Mouse (Mus musculus): ENCODE measurements around the gene Tor3a. TPM values are rescaled to one million over a fixed set of nuclear protein-coding genes. Genes with fewer than 3 reads are reported as not detected.

Tor3a gene
- polyA plus RNA-seq, 1 experiment: 9.1 TPM

GRCm38 (mm10) chr1:156659906-156660659 lies 14.1 kb downstream of the Tor3a start:
- no peak overlapping the region for H3K4me3 ChIP-seq (ENCODE audit: insufficient read depth, low read length)
- no peak overlapping the region for H3K27ac ChIP-seq (ENCODE audit: insufficient read depth, low read length)
- TF ChIP-seq CTCF (IDR thresholded peaks at IDR 0.05; ENCODE audit: extremely low read depth, insufficient read depth, low read length) (no peak), POLR2A (IDR thresholded peaks at IDR 0.05; ENCODE audit: extremely low read depth, insufficient read depth, low read length) (no peak)
- 0 out of 2 replicates have a peak, but pooled peaks cover under 1% of the 10 kb centered on the region for H3K4me1 ChIP-seq (ENCODE audit: control insufficient read depth, insufficient read depth, low read length)

- Histone ChIP-seq H3K4me1 (ENCODE audit: control insufficient read depth, insufficient read depth, low read length) (peaks cover 1% of the 10 kb centered on the region; the same call in 1 of the 2 replicates), H3K27ac (ENCODE audit: insufficient read depth, low read length) (no peak overlapping the region), H3K4me3 (ENCODE audit: insufficient read depth, low read length) (no peak overlapping the region)
- TF ChIP-seq CTCF (IDR thresholded peaks at IDR 0.05; ENCODE audit: extremely low read depth, insufficient read depth, low read length) (no peak), POLR2A (IDR thresholded peaks at IDR 0.05; ENCODE audit: extremely low read depth, insufficient read depth, low read length) (no peak)
Observed at GRCm38 (mm10) chr1:156658676-156659075, 15.5 kb downstream of the Tor3a start.

GRCm38 (mm10) chr1:156657523-156657922 lies 16.6 kb downstream of the Tor3a start:
- H3K4me3 ChIP-seq (ENCODE audit: insufficient read depth, low read length): no peak overlapping the region
- TF ChIP-seq POLR2A (IDR thresholded peaks at IDR 0.05; ENCODE audit: extremely low read depth, insufficient read depth, low read length): no peak
- no peak for TF ChIP-seq CTCF (IDR thresholded peaks at IDR 0.05; ENCODE audit: extremely low read depth, insufficient read depth, low read length)
- H3K27ac ChIP-seq (ENCODE audit: insufficient read depth, low read length): no peak overlapping the region
- peaks cover 1% of the 10 kb centered on the region; the same call in 1 of the 2 replicates for H3K4me1 ChIP-seq (ENCODE audit: control insufficient read depth, insufficient read depth, low read length)

GRCm38 (mm10) chr1:156654735-156655530 lies 19.2 kb downstream of the Tor3a start:
- no peak for TF ChIP-seq POLR2A (IDR thresholded peaks at IDR 0.05; ENCODE audit: extremely low read depth, insufficient read depth, low read length)
- TF ChIP-seq CTCF (IDR thresholded peaks at IDR 0.05; ENCODE audit: extremely low read depth, insufficient read depth, low read length): no peak
- Histone ChIP-seq H3K4me1 (ENCODE audit: control insufficient read depth, insufficient read depth, low read length) (peaks cover 1% of the 10 kb centered on the region; the same call in 1 of the 2 replicates), H3K27ac (ENCODE audit: insufficient read depth, low read length) (no peak overlapping the region), H3K4me3 (ENCODE audit: insufficient read depth, low read length) (no peak overlapping the region)

- Histone ChIP-seq H3K4me3 (ENCODE audit: insufficient read depth, low read length) (no peak overlapping the region), H3K4me1 (ENCODE audit: control insufficient read depth, insufficient read depth, low read length) (peaks cover 1% of the 10 kb centered on the region; the same call in 1 of the 2 replicates), H3K27ac (ENCODE audit: insufficient read depth, low read length) (no peak overlapping the region)
- TF ChIP-seq CTCF (IDR thresholded peaks at IDR 0.05; ENCODE audit: extremely low read depth, insufficient read depth, low read length) (no peak), POLR2A (IDR thresholded peaks at IDR 0.05; ENCODE audit: extremely low read depth, insufficient read depth, low read length) (no peak)
Observed at GRCm38 (mm10) chr1:156652189-156652822, 21.9 kb downstream of the Tor3a start.

GRCm38 (mm10) chr1:156650631-156651030 lies 23.5 kb downstream of the Tor3a start:
- no peak for TF ChIP-seq POLR2A (IDR thresholded peaks at IDR 0.05; ENCODE audit: extremely low read depth, insufficient read depth, low read length)
- TF ChIP-seq CTCF (IDR thresholded peaks at IDR 0.05; ENCODE audit: extremely low read depth, insufficient read depth, low read length): no peak
- Histone ChIP-seq H3K4me1 (ENCODE audit: control insufficient read depth, insufficient read depth, low read length) (peaks cover 1% of the 10 kb centered on the region; the same call in 1 of the 2 replicates), H3K27ac (ENCODE audit: insufficient read depth, low read length) (no peak overlapping the region), H3K4me3 (ENCODE audit: insufficient read depth, low read length) (no peak overlapping the region)

- TF ChIP-seq CTCF (IDR thresholded peaks at IDR 0.05; ENCODE audit: extremely low read depth, insufficient read depth, low read length) (no peak), POLR2A (IDR thresholded peaks at IDR 0.05; ENCODE audit: extremely low read depth, insufficient read depth, low read length) (no peak)
- no peaks in the 10 kb centered on the region for H3K4me1 ChIP-seq (ENCODE audit: control insufficient read depth, insufficient read depth, low read length)
- H3K27ac ChIP-seq (ENCODE audit: insufficient read depth, low read length): no peak overlapping the region
- no peak overlapping the region for H3K4me3 ChIP-seq (ENCODE audit: insufficient read depth, low read length)
Observed at GRCm38 (mm10) chr1:156648705-156649104, 25.5 kb downstream of the Tor3a start.

- Histone ChIP-seq H3K4me1 (ENCODE audit: control insufficient read depth, insufficient read depth, low read length) (no peaks in the 10 kb centered on the region), H3K4me3 (ENCODE audit: insufficient read depth, low read length) (no peak overlapping the region), H3K27ac (ENCODE audit: insufficient read depth, low read length) (no peak overlapping the region)
- no peak for TF ChIP-seq CTCF (IDR thresholded peaks at IDR 0.05; ENCODE audit: extremely low read depth, insufficient read depth, low read length)
- no peak for TF ChIP-seq POLR2A (IDR thresholded peaks at IDR 0.05; ENCODE audit: extremely low read depth, insufficient read depth, low read length)
Observed at GRCm38 (mm10) chr1:156645971-156646370, 28.2 kb downstream of the Tor3a start.

- no peak for TF ChIP-seq CTCF (IDR thresholded peaks at IDR 0.05; ENCODE audit: extremely low read depth, insufficient read depth, low read length)
- TF ChIP-seq POLR2A (IDR thresholded peaks at IDR 0.05; ENCODE audit: extremely low read depth, insufficient read depth, low read length): no peak
- no peak overlapping the region for H3K4me3 ChIP-seq (ENCODE audit: insufficient read depth, low read length)
- no peaks in the 10 kb centered on the region for H3K4me1 ChIP-seq (ENCODE audit: control insufficient read depth, insufficient read depth, low read length)
- no peak overlapping the region for H3K27ac ChIP-seq (ENCODE audit: insufficient read depth, low read length)
Observed at GRCm38 (mm10) chr1:156644780-156645523, 29.2 kb downstream of the Tor3a start.
